Mouse (Mus musculus): ENCODE measurements around the gene Cd200r1. TPM values are rescaled to one million over a fixed set of nuclear protein-coding genes. Genes with fewer than 3 reads are reported as not detected.

Gene Cd200r1
- under 1 TPM; 0.21 to 0.40 TPM for total RNA-seq (2021)
- long read RNA-seq, experiment 1, partial matches to known transcripts: 0 of 1 reads
- long read RNA-seq, experiment 1, other reads (novel, unspliced or antisense): 1 of 1 reads
- long read RNA-seq, experiment 2: 0 reads

DNA sequence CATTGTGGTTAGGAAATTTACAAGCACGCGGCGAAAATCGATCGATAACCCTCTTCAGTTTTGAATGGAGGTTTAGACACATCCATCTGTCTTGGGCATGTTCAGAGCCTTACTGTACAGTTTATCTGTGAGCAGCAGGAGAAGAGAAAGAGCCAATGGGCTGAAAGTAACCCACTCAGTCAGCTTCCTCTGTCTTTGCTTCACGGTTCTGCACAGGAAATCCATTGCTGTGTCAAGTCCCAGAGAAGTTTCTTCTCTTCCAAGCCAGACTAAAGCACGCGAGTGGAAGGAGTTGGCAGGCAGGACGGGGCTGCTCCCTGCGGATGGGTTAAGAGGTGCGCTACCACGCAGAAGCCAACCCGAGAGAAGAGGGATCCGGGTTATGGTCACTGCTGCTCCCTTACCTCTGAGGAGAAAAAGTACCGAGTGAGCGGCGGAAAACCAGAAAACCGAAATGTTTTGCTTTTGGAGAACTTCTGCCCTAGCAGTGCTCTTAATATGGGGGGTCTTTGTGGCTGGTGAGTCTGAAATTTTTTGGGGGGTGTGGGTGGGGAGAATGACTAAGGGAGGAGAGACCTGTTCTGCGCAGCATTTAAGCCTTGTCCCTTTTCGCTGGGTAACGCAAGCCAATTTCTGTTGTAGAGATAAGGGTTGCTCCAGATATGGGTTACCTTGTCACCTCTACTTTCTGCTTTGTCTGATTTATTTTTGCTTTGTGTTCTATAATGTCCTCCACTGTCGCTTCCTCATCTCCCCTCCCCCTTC, at the start of gene Cd200r1:
Gene Cd200r1, plus strand, starts transcription at position 182 of the 765 bp plus-strand sequence.
- peak in 1 of 2 experiments; percentile 36 for DNase-seq

DNA sequence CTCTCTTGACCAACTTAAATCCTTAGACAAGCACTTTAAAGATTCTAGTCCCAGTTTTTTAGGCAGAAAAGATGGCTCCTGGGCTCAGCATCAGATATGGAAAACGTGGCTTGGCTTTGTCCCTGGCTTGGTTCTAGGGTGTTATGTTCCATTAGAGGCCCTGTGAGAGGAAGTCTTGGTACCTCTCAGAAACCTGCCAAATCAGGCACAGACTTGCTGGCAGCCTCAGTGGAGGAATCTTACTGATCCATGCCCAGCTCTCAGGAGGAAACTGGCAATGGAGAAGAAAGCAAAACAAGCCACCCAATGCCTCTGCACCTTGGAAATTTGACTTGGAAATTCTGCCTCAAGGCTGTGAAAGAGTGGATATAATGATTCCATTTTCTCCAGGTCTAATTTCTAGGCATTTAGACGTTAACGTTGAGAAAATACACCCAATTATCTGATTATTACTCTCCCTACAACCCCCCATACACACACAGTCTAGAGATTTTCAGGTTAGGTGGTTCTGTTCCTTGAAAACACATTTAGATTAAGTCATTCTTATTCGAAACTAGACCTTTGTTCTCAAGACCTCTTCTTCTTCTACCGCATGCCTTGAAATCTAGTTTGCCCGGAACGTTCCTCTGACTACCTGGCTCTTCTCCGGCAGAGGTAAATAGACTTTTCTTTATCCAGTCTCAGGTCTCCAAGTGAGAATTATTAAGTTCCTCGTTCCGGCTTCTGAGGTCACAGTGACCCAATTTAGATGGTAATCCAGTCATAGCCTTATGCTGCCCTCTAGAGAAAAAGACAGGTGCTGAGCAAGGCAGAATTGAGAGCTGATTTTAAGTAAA, 49.0 kb upstream of the Cd200r1 start:
- peak; percentile 46 to 55 for DNase-seq

DNA sequence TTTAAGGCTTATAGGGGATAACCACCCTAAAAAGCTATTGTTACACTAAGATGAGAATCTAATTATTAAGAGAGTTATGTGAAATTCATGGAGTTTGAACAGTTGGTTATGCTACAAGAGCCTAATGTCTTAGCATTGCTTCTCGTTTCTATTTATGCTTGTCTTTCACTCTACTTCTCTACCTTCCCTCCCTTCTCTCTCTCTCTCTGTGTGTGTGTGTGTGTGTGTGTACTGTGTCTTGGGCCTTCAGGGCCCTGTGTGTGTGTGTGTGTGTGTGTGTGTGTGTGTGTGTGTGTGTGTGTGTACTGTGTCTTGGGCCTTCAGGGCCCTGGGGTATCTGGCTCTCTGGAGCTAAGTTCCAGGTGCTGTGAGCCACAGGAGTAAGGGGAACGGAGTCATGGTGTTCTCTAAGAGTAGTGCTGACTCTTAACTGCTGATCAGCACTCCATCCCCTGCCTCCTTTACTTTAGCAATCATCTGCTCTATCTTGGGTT, 48.3 kb upstream of the Cd200r1 start:
- DNase-seq: no peak

DNA sequence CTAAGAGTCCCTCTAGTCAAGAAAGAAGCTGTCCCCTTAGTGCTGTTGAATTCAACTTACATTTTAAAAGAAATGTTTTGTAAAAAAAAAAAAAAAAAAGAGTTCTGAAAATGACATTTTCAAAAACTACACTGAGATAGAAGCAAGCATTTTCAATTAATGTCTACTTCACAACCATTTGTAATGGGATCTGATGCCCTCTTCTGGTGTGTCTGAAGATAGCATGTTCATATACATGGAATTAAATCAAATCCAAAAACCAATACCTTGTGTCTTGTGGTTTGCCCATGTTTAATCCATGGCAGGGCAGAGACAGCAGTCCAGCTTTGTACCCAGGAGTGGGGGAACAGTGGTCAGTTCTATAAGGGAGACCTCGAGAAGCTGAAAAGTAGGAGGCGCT, 47.7 kb upstream of the Cd200r1 start:
- DNase-seq: no peak

DNA sequence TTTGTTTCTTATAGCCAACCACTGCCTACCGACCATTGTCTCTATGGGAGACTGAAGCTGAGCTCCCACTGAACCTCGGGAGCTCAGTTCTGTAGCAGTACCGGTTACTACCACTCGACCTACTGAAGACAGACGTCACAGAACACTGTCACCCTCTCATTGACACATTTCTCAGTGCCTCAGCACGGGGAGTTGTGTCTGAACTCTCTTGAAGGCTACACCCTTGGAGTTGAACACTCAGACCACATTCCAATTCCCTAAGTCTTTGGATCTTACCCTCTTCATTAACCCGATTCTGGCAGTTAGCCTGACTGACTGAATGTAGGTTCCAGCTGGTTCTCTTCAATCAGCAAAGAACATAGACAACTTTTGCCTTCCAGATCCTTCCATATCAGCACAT, 46.2 kb upstream of the Cd200r1 start:
- no peak for DNase-seq

DNA sequence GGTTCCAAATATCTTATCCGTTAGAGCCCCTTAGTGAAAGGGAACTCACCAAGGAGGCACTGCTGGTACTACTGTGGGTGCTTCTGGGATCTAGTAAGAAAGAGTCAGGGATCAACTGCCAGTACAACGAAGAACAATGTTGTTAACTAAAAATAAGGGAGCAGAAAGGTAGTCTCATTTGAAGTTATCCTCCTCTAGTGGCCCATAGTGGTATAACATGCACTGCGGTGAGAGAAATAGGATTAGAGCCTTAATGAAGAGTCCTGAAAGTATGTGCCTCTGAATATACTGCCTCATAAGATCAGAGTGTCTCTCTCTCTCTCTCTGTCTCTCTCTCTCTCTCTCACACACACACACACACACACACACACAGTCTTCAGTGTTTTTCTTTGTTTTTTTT, 45.0 kb upstream of the Cd200r1 start:
- no peak for DNase-seq

DNA sequence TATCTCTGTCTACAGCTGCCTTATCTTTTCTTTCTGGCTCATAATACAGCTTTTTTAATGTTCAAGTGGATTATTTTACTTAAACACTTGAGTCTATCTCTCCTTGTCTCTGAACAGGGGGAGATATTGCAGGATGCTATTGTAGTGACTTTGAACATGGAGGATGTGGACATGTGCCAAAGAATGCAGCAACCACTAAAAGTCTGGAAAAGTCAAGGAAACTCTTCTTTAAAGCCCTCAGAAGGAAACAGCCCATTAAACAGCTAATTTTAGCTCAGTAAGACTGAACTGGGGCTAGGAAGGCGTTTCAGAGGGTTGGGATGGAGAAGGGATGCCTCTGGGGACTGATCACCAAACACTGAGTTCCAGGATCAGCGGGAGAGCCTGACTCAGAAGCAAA, 42.9 kb upstream of the Cd200r1 start:
- DNase-seq: no peak

DNA sequence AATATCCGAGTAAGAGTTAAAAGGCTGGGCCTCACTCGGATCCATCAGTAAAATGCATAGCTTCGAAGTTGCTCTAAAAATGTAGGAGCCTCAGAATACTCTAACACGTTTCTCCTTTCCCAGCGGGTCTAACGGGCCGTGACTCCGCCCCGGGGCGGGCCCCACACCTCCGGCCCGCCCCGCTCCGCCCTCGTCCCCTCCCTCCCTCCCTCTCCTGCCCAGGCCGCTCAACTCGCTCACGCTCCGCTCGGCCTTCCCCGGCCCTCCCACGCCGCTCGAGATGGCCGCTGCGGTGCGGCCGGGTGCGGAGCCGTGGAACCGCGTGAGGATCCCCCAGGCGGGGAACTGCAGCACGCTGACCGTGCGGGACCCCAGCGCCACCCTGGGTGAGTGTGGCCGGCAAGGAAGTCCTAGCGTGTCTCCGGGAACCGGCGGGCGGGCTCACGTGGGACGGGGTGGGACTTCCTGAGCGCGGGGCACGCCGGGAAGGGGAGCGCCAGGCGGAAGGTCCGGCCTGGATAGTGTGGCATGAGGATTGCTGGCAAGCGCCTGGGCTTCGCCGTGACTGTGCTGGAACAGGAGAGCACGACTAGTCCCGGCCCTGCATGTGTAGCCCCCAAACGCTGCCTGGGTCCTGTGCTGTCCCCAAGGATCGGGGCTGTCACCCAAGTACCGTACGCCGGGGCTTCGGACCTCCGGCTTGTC, 41.3 kb upstream of the Cd200r1 start, which contains the start of gene Nepro:
Gene Nepro, plus strand, starts transcription at position 219 of the 705 bp plus-strand sequence.
- peak; percentile 97 for DNase-seq

DNA sequence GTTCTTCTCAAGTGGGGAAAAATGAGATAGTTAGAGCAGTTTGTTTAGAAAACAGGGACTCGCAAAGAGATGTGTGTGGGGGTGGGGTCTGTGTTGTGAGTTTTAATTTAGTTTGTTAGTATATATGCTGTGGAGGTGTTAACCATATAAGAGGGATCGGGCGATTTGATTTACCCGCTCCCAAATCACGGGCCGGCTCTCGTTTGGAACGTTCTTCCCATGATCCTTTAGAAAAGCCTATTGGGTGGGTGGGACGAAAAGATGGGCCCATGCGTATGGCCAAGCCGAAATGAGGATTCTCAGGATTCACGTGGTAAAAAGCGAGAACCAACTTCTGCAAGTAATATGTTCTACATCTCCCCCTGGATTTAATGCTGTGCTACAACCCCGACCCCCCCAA, 40.7 kb upstream of the Cd200r1 start:
- DNase-seq: peak in 1 of 2 experiments; percentile 17

DNA sequence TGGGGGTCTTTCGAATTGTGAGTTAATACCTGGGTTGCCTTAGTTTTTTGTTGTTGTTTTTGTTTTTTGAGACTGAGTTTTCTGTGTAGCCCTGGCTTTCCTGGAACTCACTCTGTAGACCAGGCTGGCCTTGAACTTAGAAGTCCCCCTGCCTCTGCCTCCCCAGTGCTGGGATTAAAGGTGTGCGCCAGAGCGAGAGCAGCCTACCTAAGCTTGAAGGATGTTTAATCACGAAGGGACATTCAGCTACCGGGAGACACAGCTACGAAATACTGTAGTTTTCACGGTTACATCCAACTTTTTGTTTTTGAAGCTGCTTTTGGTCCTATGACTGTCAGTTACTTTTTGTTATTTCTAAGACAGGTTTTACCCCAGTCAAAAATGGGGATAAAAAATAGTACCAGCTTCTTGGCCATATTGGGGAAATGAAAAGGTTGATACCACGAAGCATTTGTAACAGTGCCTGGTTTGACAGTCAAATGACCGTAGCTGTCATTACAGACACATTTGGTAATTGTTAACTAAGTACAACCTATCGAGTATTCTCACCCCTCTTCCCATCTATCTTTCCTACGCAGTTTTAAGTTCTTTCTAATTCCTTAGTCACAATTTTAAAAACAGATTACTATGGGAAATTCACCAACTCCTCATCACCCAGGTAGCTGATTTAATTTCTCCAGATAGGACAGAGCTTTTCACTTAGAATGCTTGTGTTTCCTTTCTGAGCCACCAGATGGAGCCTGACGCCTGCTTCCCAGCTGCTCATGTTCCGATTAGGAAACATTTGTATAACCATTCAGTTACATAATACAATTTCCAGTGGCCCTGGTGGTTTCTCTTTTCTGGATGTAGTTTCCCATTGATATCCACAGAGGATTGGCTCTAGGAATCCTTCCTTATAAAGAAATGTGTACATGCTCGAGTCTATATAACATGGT, 40.0 kb upstream of the Cd200r1 start:
- DNase-seq: peak; percentile 85

DNA sequence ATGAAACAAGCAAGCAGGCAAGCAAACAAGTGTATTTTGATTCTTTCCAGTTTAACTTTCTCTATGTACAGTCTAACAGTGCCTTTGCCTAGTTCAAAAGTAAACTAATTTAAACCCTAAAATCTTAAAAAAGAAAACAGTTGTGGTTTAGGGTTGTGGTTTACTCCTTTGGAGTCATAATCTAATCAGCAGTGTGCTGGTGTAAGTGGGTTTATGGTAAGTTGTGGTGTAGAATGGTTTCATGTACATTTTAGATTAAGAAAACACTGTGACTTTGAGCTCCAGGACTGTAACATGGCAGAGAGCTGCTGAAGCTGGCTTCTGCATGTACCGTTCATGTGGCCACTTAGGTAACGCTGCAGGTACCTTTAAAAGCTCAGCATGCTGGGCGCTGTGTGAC, 38.0 kb upstream of the Cd200r1 start:
- DNase-seq: no peak

DNA sequence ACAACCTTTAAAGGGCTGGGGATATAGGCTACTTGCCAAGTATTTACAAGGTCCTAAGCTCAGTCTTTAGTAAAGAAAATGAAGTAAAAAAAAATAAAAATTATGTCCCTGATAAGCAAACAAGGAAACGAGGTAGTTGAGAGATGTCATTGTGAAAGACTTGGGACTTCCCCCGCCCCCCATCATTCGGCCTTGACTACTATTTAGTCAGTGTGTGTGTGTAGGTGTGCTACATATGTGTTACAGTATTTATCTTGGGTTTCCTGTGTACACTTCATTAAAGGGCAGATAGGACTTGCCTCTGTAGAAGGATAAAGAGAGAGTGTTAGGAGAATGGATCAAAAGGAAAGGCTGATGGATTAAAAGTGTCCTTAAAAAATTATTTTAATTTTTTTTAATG, 31.5 kb upstream of the Cd200r1 start:
- no peak for DNase-seq

DNA sequence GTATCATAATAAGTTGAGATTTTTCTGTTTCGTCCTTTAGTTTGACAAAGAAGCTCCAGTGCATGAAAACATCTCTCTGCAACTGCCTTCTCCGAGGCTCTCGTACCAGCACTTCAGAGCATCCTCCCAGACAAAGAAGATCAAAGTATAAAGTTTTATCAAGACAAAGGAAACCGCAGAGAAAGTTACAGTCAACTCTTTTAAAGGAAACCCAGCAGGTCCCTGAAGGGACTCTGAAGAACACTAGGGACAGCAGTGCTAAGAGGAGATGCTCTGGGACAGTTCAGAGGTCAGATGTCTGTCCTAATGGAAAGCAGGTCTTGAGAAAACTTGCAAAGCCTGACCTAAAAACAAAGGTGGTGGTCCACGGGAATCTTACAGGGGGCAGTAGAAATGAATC, 29.9 kb upstream of the Cd200r1 start:
- DNase-seq: no peak

DNA sequence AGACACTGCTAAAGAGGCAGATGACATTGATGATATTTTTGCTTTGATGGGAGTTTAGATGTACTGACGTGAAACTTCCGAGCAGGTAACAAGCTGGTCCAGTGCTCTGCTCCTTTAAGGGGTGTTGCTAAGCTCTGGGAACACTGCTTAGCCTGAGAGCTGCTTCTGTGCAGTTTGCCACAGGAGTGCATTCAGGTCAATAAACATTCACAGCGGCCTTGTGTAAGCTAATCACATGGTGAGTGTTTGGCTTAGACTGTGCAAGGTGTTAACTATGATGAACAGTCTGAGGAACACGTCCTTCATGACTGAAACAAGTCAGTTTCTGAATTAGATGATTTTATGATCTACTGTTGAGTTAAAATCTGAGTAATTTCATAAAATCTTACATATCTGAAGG, 29.4 kb upstream of the Cd200r1 start:
- DNase-seq: no peak

DNA sequence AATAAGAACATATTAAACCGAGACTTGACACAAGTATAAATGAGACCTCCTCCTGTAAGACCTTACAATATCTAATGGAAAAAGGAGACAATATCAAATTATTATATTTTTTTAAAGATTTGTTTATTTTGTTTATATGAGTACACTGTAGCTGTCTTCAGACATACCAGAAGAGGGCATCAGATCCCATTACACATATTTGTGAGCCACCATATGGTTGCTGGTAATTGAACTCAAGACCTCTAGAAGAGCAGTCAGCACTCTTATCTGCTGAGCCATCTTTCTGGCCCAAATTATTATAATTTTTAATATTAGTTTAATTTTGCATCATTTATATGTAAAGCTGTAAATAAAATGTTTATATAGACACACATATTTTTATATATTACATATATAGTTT, 22.8 kb upstream of the Cd200r1 start:
- no peak for DNase-seq

DNA sequence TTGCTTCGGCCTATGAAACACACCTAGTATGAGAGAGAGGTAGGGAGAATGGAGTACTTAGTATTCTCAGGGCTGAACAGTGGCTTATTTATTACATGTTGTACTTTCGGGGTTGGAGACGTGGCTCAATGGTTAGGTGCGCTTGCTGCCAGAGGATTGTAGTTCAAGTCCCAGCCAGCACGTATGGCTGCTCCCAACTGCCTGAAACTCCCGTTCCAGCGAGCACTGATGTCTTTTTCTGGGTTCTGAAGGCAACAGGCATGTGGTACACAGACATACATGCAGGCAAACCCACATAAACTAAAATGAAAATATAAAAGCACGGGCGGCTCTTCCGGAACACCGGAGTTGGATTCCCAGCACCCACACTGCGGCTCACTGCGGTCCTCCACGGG, 20.1 kb upstream of the Cd200r1 start:
- DNase-seq: no peak

DNA sequence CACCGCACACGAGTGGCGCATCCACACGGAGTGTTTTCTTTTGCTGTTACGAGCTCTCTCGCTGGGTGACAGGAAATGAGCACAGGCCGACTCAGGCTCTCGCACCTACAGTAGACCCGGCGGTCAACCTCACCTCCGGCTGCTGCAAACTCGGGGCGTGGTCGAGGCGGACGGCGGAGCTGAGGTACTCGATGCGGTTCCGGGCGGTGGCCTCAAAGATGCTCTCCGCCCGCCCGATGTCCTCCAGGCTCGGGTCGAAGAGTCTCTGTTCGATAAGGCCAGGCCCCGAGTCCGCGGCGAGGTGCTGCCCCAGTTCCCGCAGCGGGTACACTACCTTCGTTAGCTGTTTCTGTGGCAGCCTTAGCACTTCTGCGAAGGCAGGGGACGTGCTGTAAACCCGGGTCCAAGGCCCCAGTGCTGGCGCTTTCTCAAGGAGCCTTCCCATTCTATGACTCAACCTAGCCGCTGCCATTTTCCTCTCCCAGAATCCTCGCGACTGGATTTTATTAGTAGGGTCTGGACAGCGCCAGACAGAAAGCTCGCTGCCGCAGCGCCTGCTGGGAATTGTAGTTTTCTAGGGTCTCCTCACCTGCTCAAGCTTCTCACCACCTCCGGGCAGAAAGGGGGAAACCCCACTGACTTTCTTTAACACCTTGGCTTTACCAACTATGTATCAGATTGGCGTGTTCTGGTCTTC, 19.5 kb upstream of the Cd200r1 start, which contains the start of gene Gtpbp8:
Gene Gtpbp8, minus strand, starts transcription at position 498 of the 697 bp plus-strand sequence.
- peak; percentile 89 to 92 for DNase-seq

DNA sequence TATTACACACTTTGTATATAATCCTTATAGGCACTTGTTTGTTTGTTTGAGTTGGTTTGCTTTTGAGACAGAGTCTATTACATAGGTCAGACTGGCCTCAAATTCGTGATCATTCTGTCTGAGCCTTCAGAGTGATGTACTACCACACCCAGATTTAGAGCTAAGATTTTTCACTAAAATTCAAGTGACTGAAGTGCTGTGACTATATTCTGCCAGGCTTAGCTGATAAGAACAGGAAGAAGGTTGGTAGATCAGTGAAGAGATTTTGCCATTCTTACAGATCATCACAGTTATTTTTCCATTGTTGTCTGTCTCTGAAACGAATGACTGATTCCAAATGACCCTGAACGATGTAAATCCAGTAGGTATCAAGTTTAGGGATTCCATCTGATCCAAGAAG, 17.5 kb upstream of the Cd200r1 start:
- DNase-seq: no peak

DNA sequence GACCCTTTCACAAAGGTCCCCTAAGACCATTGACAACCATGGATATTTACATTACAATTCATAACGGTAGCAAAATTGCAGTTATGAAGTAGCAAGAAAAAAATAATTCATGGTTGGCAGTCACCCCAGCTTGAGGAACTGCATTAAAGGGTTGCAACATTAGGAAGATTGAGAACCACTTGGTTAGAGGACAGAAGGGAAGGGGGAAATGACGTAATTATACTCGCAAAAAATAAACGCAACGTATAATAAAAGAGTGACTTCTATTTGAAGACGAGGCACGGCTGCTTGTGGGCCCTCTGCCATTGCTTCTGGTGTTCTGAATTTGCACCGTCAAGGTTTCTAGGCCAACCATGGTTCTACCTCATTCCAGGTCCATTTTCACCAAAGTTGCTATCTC, 7.8 kb upstream of the Cd200r1 start:
- DNase-seq: no peak

DNA sequence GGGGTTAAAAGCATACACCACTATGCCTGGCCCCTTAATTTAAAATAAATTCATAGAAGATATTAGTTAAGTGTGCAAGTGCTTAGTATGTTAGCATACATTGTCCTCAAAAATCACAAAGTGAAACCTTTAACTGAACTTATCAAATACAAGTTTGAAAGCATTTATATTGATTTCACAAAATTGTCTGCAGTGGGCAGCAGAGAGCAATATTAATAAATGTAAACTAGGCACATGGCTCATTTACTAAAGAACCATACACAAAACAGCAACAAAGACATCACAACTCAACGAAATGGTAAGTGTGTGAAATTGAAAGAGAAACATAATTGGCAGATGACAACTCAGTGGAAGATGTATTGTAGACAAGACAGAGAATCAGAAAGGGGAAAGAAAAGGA, 3.7 kb upstream of the Cd200r1 start:
- DNase-seq: no peak
